Mouse (Mus musculus): ENCODE measurements around the gene Mical3.

The Mical3 gene

GRCm38 (mm10) chr6:121084050-121084480 lies 46.7 kb downstream of the Mical3 start:
- no peak for DNase-seq (ENCODE audit: low spot score in 2 of 2)

GRCm38 (mm10) chr6:121082094-121082473 lies 48.7 kb downstream of the Mical3 start:
- no peak for DNase-seq (ENCODE audit: low spot score in 2 of 2)

GRCm38 (mm10) chr6:121081288-121082093 lies 49.3 kb downstream of the Mical3 start:
- DNase-seq (ENCODE audit: low spot score in 2 of 2) = no peak

GRCm38 (mm10) chr6:121078175-121078574 lies 52.6 kb downstream of the Mical3 start:
- DNase-seq (ENCODE audit: low spot score in 2 of 2) = no peak

GRCm38 (mm10) chr6:121076929-121077566 lies 53.8 kb downstream of the Mical3 start:
- no peak for DNase-seq (ENCODE audit: low spot score in 2 of 2)

GRCm38 (mm10) chr6:121075763-121076162 lies 55.0 kb downstream of the Mical3 start:
- no peak for DNase-seq (ENCODE audit: low spot score in 2 of 2)

- DNase-seq (ENCODE audit: low spot score in 2 of 2) = no peak
Measured at GRCm38 (mm10) chr6:121073312-121073711, 57.5 kb downstream of the Mical3 start.

- DNase-seq (ENCODE audit: low spot score in 2 of 2) = no peak
Measured at GRCm38 (mm10) chr6:121072615-121073014, 58.2 kb downstream of the Mical3 start.

- no peak for DNase-seq (ENCODE audit: low spot score in 2 of 2)
Measured at GRCm38 (mm10) chr6:121070584-121071230, 60.1 kb downstream of the Mical3 start.

GRCm38 (mm10) chr6:121069156-121069555 lies 61.6 kb downstream of the Mical3 start:
- DNase-seq (ENCODE audit: low spot score in 2 of 2) = no peak

- DNase-seq (ENCODE audit: low spot score in 2 of 2) = no peak
Measured at GRCm38 (mm10) chr6:121068087-121068464, 62.7 kb downstream of the Mical3 start.

- DNase-seq (ENCODE audit: low spot score in 2 of 2) = no peak
Measured at GRCm38 (mm10) chr6:121067426-121068086, 63.2 kb downstream of the Mical3 start.

GRCm38 (mm10) chr6:121066761-121067160 lies 64.0 kb downstream of the Mical3 start:
- DNase-seq (ENCODE audit: low spot score in 2 of 2) = no peak

- no peak for DNase-seq (ENCODE audit: low spot score in 2 of 2)
Measured at GRCm38 (mm10) chr6:121064356-121065015, 66.3 kb downstream of the Mical3 start.

GRCm38 (mm10) chr6:121063771-121064170 lies 67.0 kb downstream of the Mical3 start:
- no peak for DNase-seq (ENCODE audit: low spot score in 2 of 2)

GRCm38 (mm10) chr6:121062891-121063408 lies 67.8 kb downstream of the Mical3 start:
- DNase-seq (ENCODE audit: low spot score in 2 of 2) = no peak

GRCm38 (mm10) chr6:121058039-121058438 lies 72.8 kb downstream of the Mical3 start:
- no peak for DNase-seq (ENCODE audit: low spot score in 2 of 2)

- no peak for DNase-seq (ENCODE audit: low spot score in 2 of 2)
Measured at GRCm38 (mm10) chr6:121057181-121057956, 73.4 kb downstream of the Mical3 start.

- no peak for DNase-seq (ENCODE audit: low spot score in 2 of 2)
Measured at GRCm38 (mm10) chr6:121055496-121055895, 75.3 kb downstream of the Mical3 start.

GRCm38 (mm10) chr6:121054908-121055307 lies 75.9 kb downstream of the Mical3 start:
- no peak for DNase-seq (ENCODE audit: low spot score in 2 of 2)

GRCm38 (mm10) chr6:121054340-121054739 lies 76.5 kb downstream of the Mical3 start:
- DNase-seq (ENCODE audit: low spot score in 2 of 2) = no peak
